Mouse (Mus musculus): ENCODE data around the gene Nr2f1.

The Nr2f1 gene

GRCm38 (mm10) chr13:78180261-78180660 lies 19.3 kb downstream of the Nr2f1 start:
- DNase-seq (ENCODE audit: low read depth, low spot score), result no peak

GRCm38 (mm10) chr13:78179312-78180097 lies 20.1 kb downstream of the Nr2f1 start:
- no peak for DNase-seq (ENCODE audit: low read depth, low spot score)

DNA sequence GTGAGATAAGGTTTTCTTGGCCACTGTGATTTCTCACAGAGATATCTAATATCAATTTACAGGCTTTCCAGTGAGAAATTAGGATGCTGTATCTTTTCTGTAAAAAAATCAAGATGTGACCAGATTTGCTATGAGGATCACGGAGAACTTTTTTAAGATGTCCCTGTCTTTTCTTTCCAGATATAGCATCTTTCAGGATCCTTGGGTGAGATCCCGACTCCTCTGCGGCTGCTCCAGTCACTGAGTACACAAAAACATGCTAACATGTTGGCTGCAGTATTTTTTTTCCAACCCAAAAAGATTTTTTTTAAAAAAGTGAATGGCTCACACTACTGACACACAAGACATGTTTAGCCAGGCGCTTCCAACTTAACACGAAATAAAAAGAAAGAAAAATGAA lies 20.8 kb downstream of the Nr2f1 start:
- DNase-seq (ENCODE audit: low read depth, low spot score), result no peak

GRCm38 (mm10) chr13:78178021-78178420 lies 21.5 kb downstream of the Nr2f1 start:
- no peak for DNase-seq (ENCODE audit: low read depth, low spot score)

GRCm38 (mm10) chr13:78177381-78177950 lies 22.1 kb downstream of the Nr2f1 start:
- DNase-seq (ENCODE audit: low read depth, low spot score), result no peak

GRCm38 (mm10) chr13:78175821-78176380 lies 23.7 kb downstream of the Nr2f1 start:
- DNase-seq (ENCODE audit: low read depth, low spot score), result no peak

DNA sequence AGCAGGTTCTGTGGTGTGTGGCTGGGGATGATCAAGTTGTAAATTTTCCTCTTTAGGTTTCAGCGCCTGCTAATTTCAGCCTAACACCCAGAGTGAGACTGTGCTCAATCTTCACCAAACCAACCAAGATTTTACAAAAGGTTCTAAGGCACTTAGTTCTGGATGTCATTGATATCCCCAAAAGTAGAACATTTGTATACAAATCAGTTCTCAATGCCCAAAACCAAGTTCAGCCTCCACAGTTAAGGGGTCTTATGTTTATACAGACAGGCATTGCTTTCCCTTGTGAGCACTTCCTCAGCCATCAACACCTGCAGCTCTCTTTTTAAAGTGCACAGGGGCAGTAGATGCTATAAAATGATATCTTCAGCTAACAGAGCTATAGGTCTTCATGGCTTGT lies 24.7 kb downstream of the Nr2f1 start:
- DNase-seq (ENCODE audit: low read depth, low spot score), result no peak

DNA sequence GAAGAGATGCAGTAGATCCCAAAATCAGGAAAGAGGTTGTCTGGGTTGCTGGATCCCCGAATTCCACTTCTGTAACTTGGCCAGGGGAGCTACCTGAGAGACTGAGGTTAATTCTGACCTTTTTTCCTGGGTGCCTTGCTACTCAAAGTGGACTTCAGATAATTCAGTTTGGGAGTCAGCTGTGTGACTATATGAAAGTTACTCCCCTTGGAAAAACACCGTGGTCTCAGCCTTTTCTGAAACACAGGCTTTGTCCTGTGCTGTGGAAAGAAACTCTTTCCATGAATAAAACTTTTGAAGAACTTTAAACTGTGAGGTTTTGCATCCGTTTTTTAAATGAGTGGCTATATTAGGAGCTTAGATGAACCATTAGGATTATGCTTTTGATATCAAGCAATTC lies 25.4 kb downstream of the Nr2f1 start:
- DNase-seq (ENCODE audit: low read depth, low spot score), result no peak

DNA sequence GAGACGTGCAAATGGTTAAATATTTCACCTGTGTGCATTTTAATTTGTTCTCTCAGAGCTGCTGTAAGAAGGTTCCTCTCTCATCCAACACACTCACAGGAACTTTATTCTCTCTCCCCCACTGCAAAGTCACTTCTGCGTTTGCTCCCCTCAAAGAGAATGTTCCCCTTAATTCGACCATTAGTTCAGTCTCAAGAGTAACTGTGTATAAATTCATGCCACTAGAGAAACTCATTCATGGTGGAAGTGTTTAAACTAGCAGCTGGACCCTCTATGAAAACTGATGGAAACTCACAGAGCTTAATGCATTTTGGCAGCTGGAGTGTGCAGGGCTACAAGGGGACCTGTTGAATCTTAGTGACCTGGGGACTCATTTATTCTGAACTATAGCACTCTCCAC lies 26.7 kb downstream of the Nr2f1 start:
- no peak for DNase-seq (ENCODE audit: low read depth, low spot score)

- no peak for DNase-seq (ENCODE audit: low read depth, low spot score)
Observed at GRCm38 (mm10) chr13:78171984-78172636, 27.4 kb downstream of the Nr2f1 start.

DNA sequence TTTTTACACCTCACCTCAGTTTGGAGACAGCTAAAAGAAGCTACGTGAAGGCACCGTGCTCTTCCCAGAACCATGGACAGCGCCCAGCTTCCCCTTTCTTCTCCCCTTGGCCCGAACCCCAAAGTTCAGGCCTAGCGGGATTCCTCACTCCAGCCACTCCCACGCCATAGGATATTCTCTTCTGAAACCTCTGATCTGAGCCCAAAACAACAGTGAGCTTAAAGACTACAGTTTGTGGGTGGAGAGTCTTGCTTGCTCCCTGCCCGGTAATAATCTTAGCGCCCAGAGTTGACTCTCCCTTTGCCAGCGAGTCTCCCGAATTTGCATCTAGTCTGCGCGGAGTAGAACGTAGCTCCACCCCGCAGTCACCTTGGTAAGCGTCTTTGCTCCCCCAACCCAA lies 28.2 kb downstream of the Nr2f1 start:
- no peak for DNase-seq (ENCODE audit: low read depth, low spot score)

GRCm38 (mm10) chr13:78168166-78168565 lies 31.4 kb downstream of the Nr2f1 start:
- DNase-seq (ENCODE audit: low read depth, low spot score), result no peak

GRCm38 (mm10) chr13:78164941-78165340 lies 34.6 kb downstream of the Nr2f1 start:
- no peak for DNase-seq (ENCODE audit: low read depth, low spot score)

GRCm38 (mm10) chr13:78163087-78163958 lies 36.2 kb downstream of the Nr2f1 start:
- no peak for DNase-seq (ENCODE audit: low read depth, low spot score)

- DNase-seq (ENCODE audit: low read depth, low spot score), result no peak
Observed at GRCm38 (mm10) chr13:78162149-78162548, 37.4 kb downstream of the Nr2f1 start.

- no peak for DNase-seq (ENCODE audit: low read depth, low spot score)
Observed at GRCm38 (mm10) chr13:78157465-78157864, 42.1 kb downstream of the Nr2f1 start.
